Mouse (Mus musculus): ENCODE data around the gene Crygf. TPM values are rescaled to one million over a fixed set of nuclear protein-coding genes. Genes with fewer than 3 reads are reported as not detected.

Crygf gene
- not detected for total RNA-seq (2023)

DNA sequence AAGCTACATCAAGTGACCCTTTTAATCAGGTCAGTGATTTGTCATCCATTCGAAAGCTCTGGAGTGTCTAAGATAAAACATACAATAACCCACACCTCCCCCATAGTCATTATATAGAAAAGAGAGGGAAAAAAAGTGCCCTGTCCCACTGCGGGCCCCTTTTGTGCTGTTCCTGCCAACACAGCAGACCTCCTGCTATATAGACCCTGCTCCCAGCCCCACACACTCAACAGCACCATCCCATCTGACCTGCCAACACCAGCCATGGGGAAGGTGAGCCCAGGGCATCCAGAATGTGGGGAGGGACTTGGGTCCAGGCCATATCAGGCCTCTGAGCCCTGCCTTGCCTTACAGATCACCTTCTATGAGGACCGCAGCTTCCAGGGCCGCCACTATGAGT, at the start of gene Crygf:
Gene Crygf (plus strand): TSS at position 227 of the 400 bp plus-strand sequence.

Other genes starting within 250 kb of the Crygf start
- 0.44 TPM for gene Map2, start 248.8 kb downstream of the Crygf start, total RNA-seq (2023)

Data from CD4-positive naive resting alpha-beta T cell, adult 76 days (primary cell).